Mouse (Mus musculus): ENCODE results near the gene Vav2.
A peak's percentile ranks its signal among the peaks of the same experiment; 100 is the strongest.

The Vav2 gene

DNA sequence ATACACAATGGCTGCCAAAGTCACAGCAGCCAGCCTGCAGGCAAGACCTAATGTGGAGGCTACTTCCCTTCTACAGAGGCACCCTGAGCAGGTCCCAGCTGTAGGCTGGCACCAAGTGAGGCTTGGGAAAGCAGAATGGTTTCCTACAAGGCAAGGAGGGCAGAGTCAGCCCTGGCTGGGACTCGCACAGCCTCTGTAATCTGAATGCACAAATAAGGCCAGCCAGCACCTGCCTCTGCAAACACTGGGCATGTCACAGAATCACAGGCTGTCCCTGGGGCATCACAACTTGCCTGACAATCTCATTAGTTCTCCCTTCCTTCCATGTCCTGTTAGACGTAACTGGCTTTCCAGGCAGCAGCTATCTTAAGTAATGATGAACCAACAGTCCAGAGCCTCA is 68.4 kb downstream of the Vav2 start:
- no peak for DNase-seq

DNA sequence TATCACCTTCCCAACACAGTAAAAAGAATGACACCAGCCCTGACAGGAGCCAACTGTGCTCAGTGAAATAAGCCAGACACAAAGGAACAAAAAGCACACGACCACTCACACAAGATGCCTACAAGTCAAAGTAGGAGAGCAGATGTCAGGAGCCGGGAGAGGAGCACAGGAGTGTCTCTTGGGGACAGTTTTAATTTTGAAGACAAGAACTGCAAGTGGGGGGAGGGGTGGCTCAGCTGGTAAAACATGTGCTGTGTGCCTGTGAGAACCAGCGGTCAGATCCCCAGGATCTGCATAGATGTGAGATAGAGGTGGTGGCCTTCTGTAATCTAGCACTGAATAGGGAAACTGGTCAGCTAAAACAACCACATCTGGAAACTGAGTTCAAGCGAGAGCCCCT is 71.1 kb downstream of the Vav2 start:
- DNase-seq = no peak

DNA sequence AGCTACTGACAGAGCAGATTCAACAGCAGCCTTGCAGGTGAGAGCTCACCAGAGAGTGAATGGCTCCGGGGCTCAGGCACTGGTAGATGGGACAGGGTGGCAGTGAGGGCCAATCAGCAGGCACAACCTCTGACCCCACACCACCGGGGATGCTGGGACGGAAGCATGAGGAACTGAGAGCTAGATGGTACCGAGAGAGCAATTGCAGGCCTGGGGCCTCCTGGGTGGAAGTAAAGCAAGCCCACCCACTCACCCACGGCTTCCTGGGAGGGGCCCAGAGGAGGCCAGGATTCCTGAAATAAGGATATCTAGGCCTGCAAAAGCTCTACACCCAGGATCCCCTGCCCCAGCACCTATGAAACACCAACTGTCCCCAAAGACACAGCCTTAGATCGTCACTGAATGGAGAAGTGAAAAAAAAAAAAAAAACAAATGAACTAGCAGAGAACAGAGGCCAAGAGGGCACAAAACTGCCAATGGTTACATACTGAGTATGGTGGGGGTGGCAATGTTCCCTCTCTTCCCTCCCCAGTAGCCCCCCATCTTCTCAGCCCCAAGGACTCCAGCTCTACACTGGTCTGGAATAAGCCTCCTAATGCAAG is 72.1 kb downstream of the Vav2 start:
- DNase-seq = no peak

DNA sequence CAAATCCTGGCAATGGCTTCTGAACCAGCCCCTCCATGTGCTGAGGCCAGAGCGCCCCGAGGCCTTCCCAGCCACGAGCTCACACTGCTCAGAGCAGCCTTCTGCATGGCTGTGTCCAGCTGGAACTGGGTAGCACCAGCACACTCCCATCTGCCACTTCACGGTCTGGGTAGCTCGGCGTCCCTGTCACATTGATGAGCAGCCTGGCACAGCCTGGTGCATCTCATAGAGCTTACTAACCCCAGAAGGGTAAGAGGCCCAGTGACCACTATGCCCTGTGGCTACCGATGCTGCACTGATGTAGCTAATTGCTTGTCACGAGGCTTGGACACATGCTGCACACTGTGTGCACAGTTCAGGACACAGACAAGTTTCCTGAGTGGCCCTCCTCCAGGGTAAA is 74.1 kb downstream of the Vav2 start:
- DNase-seq = no peak

DNA sequence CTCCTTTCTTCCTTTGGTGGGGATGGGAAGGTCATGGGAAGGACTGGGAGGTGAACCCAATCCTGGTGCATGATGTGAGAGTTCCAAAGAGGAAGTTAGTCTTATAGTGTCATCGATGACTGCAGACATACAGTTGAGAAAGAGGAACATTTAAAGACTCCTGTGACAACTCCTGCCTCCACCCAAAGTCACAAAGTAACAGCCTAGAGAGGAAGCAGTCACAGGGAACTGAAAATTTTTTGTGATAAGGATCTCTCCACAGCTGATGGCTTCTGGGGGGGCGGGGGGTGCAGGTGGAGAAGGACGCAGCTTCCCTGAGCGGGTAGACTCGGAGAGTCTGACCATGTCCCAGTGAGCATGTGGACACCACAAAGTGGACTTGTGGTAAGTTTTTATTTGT is 76.5 kb downstream of the Vav2 start:
- DNase-seq = no peak

DNA sequence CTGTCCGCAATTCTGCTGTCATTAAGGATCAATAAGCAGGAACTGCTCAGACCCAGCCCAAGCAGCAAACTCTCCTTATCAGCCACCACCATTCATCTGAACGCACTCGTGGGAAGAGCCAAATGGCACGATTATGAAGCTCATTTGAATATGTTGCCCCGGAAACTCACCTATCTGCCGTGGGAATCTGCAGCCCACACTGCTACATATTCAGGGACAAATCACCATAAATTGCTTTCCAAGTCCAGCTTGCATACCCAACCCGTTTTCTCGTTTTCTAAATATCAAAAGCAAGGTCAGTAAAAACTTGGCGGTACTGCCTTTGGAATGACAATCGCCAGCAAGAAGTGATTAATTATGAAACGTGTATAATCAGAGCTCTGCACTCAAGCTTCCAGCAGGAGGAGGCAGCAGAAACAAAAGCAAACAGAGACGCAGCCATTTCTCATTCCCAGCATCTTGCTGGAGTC is 82.8 kb downstream of the Vav2 start:
- DNase-seq = no peak

DNA sequence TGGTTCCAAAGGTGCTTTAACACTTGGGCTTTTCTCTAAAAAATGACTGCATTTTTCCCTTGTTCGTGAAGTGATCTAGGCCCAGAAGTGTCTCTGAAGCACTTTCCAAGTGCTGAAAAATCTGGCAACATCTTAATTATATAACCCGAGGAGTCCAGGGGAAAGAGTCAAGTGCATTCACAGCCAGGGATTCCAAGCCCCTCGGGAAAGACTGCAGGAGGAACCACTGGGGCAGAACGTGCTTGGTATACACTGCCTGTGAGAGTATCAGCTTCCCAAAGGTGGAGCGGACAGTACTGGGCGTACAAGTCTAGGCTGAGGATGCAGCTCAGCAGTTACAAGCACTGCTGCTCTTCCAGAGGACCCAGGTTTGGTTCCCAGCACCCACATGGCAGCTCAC is 86.2 kb downstream of the Vav2 start:
- no peak for DNase-seq

DNA sequence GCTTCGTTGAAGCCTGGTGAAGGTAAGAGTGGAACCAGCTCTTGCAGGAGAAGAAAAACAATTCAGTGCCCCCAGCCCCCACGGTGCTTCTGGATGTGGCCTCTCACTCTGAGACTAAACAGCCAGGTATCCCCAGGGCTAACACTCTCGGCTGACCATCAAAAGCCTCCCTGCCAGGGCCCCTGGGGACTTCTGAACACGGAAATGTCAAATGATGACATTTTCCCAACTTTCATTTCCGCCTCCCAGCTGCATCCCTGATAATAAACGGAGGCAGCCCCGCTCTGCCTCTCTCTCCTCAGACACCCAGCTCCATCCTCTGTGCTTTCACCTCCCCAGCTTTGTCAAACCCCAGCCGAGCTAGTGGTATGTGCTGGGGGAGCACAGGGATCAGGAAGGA is 87.8 kb downstream of the Vav2 start:
- DNase-seq = no peak

DNA sequence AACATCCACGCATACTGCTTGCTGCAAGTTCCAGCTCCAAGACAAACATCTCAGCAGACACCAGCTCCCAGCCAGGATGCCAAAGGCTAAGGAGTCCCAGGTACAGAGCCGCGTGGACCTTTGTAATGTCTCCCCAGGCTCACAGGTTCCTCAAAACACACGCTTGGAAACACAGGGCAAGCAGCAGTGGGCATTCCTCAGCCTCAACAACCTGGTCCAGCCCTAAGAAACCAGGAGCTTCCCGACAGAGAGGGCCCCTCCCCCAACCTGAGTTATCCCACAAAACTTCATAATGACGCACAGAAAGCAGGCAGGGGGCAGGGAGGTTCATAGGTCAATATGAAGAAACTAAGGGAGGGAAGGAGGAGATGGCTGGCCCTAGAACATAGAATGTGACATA is 89.6 kb downstream of the Vav2 start:
- no peak for DNase-seq

DNA sequence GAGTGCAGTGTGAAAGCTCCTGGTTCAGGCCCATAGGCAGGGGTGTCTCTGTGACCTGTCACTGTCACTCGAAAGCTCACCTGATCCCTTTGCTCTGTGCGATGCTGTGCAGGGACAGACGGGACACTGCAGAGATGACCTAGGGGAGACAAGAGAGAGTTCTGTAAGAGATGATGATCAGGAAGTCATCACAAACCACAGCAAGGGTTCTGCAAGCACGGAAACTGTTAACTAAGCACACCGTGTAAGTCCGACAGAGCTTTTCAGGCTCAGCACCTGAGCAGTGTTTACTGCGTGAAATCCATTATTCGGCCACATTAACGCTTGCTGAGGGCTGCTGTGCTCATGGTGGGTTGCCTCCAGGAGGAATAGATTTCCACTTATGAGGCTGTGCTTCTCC is 90.2 kb downstream of the Vav2 start:
- DNase-seq = no peak

DNA sequence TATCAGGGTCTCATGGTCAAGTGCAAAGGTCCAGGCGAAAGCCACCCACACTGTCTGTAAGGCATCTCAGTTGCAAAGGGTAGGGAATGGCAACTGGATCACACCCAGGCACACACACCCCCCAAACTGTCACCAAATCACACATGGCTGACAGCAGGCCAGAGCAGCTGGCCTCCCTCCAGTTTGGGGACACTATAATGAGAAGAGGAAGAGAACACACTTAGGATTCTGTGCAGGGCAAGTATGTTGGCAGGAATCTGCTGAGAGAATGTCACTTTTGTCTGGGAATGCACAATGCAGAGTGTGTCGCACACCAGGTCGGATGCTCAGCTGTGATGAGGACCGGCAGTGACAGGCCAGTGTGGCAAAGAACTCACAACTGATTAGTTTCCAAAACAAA is 92.0 kb downstream of the Vav2 start:
- DNase-seq = peak; percentile 43

DNA sequence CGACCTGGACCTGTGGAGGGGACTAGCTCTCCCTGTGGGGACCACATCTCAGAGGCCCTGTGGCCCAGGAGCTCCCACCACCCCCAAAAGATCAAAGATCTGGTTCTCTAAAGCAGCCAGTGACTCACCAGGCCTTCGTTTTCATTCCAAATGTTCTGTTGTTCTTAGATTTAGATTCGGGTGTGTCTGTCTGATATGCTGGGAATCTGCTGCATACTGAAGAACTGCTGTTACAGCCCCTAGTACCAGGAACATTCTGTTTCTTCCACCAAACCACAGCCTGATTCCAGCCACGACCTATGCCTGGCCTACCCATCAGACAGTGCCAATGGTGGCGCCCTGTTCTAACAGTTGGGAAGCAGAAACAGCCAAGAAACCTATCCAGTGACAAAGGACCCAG is 95.3 kb downstream of the Vav2 start:
- no peak for DNase-seq

DNA sequence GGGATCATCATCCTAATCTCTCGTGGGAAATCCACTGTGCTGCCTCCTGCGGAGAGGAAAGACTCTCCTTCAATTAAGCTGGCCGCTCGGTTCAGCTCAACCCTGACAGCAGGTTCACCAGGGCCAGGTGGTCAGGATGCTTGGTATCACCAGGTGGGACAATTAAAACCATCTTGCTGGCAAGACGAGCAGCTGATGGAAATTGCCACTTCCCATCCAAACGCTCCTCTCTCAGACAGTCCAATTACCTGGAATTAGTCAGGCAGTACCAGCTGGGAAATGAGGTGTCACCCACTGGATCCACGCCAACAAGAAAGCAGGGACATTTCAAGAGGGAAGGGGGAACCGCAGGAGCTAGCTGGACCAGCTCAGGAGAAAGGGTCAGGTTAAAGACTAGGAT is 96.4 kb downstream of the Vav2 start:
- no peak for DNase-seq

DNA sequence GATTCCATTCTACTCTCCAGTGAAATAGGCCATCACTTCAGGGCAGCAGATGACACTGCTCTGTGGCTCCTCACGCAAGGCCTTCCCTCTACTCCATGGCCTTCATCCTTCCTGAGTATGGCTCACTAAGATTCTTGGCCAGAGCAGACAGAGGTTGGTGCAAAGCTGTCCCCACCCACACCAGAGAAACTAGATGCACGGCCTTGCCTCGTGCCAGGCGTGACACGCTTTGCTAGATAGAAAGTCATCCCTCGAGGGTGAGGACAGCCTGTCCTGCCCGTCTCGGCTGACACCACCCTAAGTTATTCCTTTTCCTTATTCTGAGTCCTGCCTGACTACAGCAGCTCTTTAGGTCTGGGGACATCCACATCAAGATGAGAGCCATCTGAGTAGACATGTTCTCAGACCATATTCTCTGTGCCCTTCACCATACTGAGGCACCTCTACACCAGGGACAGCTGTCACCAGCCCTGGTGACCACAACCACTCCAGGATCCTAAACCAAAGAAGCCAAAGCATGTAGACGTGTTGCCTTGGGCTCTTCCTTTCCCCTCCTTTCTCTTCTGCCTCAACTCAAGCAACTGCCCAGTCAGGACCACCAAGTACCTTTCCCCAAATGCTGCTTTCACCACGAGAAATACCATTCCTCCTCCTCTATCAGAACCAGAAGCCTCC is 97.3 kb downstream of the Vav2 start:
- DNase-seq = no peak

DNA sequence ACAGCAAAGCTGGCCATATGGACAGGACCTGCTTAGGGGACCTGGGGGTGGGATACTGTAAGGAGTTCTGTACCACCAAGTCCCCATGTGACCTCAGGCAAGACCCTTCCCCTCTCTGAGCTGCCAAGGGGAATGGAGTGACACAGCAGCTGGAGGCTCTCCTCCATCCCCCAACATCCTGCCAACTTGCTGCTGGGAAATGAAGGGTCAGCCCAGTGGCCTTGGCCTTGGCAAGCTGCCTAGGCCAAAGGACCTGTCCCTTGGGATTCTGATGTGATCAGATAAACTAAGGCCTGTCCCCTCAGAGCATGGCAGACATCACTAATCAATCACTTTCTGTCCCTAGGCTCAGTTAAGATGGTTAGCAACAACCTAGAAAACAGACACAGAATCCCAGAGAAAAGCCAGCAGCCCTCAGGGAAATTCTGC is 98.2 kb downstream of the Vav2 start:
- DNase-seq = no peak

DNA sequence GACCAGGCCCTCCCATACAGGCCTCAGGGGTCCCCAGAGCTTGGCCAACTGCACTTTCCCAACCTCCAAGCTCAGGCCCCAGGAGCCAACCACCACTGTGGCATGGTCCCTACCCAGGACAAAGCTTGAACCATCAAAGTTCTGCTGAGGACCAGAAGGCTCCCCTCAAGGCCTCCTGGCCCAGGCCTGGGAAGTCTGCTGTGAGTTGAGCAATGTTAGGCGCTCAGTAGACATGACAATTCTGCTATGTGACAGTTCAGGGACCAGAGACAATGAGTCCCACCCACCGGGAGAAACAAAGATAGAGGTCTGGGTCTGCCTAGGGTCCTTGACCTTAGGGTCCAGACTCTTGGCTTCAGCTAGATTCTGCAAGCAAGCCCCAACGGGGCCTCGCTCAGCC is 98.9 kb downstream of the Vav2 start:
- no peak for DNase-seq

DNA sequence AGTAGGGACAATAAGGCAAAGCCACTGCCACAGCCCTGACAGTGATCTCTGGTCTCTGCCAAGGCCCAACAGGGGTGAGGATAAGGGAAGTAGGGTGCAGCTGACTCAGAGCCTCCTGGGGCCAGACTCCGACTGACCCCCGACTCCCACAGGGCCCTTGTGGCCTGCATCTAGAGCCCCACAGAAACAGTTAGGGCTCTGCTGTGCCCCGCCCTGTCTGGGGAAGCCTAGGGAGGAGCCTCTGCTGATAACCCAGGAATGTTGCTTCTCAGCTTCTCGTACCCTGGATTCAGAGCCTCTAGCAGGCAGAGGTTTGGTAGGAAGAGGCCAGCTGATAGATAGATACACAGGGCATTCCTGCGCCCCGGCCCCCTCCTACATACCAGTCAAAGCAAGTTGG is 99.8 kb downstream of the Vav2 start:
- DNase-seq = no peak

DNA sequence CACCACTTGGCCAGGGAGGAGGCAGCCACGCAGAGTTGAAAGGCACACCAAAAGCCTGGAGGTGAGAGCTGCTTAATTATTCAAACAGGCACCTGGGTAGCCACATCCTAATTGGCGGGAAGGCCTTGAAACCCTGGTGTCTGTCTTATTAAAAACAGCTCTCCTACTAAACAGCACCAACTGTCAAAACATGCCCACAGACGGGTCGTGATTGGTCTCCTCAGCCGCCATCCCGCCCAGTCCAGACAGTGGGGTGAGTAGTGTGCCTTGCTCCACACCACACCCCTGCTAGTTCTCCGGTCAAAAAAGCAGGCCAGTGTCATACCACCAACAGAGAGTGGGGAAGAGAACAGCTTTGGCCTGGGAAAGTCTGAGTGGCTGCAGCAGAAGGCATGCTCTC is 100.5 kb downstream of the Vav2 start:
- no peak for DNase-seq

DNA sequence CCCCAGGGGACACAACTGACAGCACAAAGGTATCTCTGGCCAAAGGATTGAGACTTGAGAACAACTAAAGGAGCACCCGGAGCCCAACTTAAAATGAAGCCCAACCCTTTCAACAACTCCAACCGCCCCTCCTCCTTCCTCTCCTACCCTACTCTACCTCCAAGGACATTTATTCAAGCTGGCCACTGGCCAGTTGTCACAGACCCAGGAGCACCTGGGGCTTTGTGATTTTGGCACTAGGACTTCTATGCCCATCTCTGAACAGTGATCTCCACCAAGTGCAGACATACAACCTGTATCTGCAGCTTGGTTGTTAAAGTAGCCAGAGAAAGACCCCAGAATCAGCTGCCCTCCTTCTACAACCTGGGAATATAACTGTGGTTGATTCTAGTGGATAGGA is 102.1 kb downstream of the Vav2 start:
- DNase-seq = no peak

DNA sequence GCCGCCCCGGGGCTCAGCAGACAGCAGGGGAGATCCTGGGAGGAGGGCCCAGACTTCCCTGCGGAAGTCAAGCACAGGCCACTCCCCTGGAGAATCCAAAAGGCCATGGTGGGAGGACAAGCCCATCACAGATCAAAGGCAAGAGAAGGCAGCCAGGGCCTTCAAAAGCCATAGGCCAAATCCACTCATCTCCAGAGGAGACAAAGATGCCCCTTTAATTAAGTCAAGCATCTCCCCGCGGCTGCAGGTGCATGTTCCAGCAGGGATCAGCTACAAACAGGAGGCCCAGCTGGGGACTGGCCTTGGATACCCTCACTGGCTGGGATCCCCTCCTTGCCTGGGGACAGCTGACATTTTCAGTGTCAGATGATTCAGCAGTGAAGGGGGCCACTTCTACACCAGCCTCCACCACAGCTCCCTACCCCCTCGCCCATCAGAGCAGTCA is 105.4 kb downstream of the Vav2 start:
- no peak for DNase-seq

DNA sequence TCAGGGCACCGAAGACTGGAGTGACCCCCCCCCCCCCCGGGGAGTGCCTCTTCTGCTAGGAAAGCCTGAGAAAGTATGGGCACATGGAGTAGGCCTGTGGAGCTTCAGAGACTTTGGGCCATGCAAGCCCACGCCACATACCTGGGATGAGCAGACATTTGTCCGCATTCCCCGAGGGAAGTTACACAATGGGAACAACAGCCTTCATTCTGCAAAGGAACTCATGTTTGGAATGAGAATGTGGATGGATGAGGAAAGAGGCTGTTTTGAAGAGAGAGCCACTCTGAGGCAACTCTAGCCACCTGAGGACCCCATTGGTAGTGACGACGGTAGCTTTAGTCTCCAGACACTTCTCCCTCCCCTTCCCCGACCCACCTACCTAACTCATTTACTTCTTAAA is 106.0 kb downstream of the Vav2 start:
- DNase-seq = no peak

DNA sequence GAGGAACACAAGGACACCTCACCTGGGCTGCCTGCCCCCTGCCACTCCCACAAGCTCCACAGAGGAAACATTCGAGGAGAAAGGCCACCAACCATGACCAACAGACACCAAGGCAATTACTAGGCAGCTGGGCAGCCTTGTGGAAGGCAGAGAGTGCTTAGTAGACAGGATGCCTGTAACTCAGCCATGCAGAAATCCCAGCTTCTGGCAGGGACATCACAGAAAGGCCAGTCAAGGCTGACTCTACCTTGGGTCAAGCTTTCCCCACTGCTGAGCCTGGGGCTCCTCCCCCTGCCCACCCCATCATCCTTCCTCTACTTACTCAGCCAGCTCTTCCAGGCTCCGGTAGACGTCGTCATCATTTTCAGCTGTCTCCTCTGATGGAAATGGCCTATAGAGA is 108.2 kb downstream of the Vav2 start:
- DNase-seq = no peak

DNA sequence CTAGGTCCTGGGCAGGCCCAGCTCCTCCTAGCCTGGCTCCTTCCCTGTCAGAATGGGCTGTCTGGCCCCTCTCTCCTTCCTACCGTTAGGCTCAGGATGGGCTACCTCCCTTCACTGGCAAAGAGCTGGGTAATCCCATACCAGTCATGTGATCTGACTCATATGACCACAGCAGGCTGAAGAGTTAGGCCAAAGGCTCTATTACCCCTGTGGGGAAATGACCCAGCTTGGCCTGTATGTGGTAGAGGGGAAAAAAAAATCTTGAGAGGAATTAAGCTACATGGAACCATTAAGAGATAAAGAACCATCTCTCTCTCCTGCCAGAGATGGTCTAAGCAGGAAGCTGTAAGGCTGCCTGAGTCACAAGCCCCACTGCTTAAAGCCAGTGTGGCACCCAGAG is 108.6 kb downstream of the Vav2 start:
- DNase-seq = no peak

DNA sequence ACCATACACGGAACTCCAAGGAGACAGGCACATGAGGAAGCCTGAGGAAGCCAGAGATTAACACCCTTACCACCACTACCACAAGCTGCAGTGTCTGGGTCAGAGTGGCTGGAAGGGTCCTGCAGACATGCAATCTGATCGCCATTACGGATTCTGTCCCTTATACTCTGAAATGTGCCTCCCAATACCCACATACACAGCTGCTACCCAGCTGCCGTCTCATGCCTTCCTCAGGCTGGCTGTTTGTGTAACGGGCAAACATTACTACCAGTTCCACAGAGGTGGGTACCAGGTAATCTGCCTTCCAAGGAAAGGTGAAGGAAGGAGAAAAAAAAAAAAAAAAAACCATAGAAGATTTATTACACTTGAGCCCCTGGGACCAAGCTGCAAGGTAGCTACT is 110.7 kb downstream of the Vav2 start:
- no peak for DNase-seq

DNA sequence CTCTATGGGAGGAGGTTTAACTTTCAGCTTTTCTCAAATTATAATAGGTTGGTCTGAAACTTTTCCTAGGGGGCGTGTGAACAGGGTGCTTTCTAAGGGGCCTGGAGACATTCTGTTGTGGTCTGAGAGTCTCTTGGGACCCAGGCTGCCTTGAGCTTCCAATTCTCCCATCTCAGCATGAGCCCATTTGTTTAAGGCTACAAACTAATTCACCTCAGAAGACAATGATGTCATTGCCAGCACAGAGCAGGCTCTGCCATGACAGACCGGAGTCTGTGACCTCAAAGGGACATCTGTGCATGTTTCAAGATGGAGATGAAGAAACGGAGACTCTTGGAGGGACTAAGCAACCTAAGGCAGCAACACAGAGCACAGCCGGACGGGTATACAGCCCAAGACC is 112.6 kb downstream of the Vav2 start:
- DNase-seq = no peak

Data from right cerebral cortex, postnatal 14 days (tissue).